Mouse (Mus musculus): Measurements from ENCODE around the gene Mphosph6.

Mphosph6 gene

GRCm38 (mm10) chr8:117768971-117769370 is 32.8 kb downstream of the Mphosph6 start:
- no peak for DNase-seq

GRCm38 (mm10) chr8:117765947-117766346 is 35.8 kb downstream of the Mphosph6 start:
- DNase-seq = no peak

- no peak for DNase-seq
Observed at GRCm38 (mm10) chr8:117764625-117765024, 37.1 kb downstream of the Mphosph6 start.

- DNase-seq = no peak
Observed at GRCm38 (mm10) chr8:117762776-117763175, 39.0 kb downstream of the Mphosph6 start.

GRCm38 (mm10) chr8:117757900-117758299 is 43.8 kb downstream of the Mphosph6 start:
- no peak for DNase-seq

GRCm38 (mm10) chr8:117749436-117749835 is 52.3 kb downstream of the Mphosph6 start:
- DNase-seq = no peak

GRCm38 (mm10) chr8:117747886-117748730 is 53.6 kb downstream of the Mphosph6 start:
- DNase-seq = no peak

GRCm38 (mm10) chr8:117747428-117747827 is 54.3 kb downstream of the Mphosph6 start:
- no peak for DNase-seq

GRCm38 (mm10) chr8:117746651-117747050 is 55.1 kb downstream of the Mphosph6 start:
- DNase-seq = no peak

GRCm38 (mm10) chr8:117742431-117743012 is 59.2 kb downstream of the Mphosph6 start:
- DNase-seq = peak; percentile 68

All from kidney, adult 18-20 months (tissue).